Mouse (Mus musculus) left cerebral cortex, postnatal 10 days (tissue): ENCODE measurements around the gene Ier2. TPM values are rescaled to one million over a fixed set of nuclear protein-coding genes. Genes with fewer than 3 reads are reported as not detected.

Source experiments
- DNase-seq, 2 experiments: peaks; one replicate each; pipeline ENCODE4 v3.0.0; 2021 to 2022; ENCODE audit warnings: low spot score in 2 of 2, mixed read lengths in 1 of 2; ENCODE audit errors: extremely low spot score in 1 of 2
- intact Hi-C: fragments of 180-260 bp; cut with DNase I; formaldehyde crosslinking; loops from one replicate; pipeline ENCODE4 v1.15.1; 2025
- total RNA-seq, 2 experiments: library from RNA; stranded (reverse); gene quantifications; 2 replicates each; pipeline ENCODE4 v1.2.3; 2021

Gene Ier2
- total RNA-seq, 2 experiments from 2014 or later: 10.9 to 12.3 TPM

DNA sequence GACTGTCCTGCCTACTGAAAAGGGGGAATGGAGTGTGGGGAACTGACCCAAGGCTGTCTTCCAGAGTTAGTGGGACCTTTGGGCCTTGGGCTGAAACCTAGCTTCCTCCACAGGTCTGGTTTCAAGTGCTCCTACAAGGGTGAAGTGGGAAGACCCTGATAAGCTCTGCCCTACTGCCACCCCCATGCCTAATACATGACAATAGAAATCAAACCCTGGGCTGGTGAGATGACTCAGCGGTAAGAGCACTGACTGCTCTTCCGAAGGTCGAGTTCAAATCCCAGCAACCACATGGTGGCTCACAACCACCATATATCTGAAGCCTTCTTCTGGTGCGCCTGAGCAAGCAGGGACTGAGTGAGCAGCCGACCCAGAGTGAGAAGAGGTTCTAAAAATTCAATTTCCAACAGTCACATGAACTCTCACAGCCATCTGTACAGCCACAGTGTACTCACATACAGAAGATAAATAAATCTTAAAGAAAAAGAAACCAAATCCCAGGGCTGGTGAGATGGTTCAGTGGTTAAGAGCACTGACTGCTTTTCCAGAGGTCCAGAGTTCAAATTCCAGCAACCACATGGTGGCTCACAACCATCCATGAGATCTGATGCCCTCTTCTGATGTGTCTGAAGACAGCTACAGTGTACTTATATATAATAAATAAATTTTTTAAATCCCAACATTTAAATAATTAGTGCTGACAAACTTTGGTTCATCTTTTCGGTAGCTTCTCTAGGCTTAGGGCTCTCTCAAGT, 6.3 kb upstream of the Ier2 start:
- DNase-seq: no peak
- intact Hi-C loops: no loop called here

DNA sequence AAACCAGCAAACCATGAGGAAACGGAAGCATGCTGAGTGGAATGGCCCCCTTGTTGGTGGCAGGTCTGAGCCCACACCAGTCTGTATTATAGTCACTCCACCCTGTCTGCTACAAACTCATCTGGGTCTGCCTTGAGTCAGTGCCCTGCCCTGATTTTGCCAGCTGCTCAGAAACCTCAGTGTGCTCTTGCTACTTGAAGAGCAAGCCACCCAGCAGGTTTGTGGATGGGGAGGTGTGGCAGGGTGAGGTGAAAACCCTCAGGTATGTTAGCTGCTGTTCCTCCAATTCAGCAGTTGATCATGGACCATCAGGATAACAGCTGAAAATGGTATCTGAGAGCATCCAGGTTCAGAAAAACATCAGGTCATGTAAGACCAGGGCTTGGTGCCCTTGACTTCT, 5.4 kb upstream of the Ier2 start:
- no peak for DNase-seq
- intact Hi-C loops: no loop called here

DNA sequence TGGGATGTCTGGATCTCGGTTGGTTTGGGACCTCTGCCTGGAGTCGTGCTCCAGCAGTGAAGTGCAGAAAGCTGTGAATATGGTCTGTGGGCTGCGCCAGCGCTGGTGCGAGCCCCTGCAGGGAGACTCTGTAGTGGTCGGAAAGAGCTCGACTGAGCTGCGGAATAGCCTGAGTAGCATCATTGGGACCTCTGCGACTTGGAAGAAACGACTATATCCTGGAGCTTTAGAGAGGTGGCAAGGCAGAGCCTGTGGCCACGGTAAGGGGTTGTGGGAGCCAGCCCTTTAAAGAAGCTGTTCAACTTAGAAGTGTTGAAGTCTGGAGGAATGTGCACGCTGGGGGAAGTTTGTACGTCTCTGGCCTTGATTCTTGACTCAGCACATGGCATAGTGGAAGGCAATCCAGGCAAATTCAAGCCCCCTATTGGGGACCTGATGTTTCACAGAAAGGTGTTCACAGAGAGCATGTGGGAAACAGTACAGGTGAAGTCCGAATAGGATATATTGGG, 2.8 kb upstream of the Ier2 start:
- intact Hi-C loops: no loop called here
- DNase-seq: no peak

DNA sequence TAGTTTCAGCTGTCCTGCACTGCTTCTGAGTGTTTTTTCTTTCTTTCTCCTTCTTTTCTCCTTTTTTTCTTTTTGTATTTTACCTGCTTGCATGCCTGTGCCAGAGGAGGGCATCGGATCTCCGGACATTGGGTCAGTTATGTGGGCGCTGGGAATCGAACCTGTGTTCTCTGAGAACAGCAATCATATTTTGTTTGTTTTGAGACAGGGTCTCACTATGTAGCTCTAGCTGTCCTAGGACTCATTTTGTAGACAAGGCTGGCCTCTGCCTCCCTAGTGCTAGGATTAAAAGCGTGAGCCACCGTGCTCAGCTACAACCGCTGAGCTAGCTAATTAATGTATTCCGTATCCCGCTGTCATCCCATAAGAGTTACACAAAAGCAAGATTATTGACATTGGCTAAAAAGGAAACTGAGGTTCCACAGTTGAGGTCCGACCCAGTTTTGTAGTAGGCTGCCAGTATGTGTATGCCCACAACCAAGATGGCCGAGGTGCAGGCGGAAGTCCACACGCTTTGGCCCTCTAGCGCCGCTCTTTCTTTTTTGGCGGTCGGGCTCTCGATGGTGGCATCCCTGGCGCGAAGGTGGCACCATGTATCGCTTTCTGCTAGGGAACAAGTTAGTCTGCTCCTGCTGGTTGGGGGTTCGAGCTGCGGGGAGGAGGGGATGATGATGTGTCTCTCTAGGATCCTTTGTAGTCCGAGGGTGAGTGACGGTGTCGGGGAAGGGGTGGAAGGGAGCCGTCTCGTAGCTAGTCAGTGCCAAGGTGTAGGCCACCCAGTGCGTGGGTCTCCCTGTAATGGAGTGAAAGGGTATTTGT, 2.1 kb upstream of the Ier2 start:
- intact Hi-C loops: no loop called here
- DNase-seq: peak; percentile 87 to 89

DNA sequence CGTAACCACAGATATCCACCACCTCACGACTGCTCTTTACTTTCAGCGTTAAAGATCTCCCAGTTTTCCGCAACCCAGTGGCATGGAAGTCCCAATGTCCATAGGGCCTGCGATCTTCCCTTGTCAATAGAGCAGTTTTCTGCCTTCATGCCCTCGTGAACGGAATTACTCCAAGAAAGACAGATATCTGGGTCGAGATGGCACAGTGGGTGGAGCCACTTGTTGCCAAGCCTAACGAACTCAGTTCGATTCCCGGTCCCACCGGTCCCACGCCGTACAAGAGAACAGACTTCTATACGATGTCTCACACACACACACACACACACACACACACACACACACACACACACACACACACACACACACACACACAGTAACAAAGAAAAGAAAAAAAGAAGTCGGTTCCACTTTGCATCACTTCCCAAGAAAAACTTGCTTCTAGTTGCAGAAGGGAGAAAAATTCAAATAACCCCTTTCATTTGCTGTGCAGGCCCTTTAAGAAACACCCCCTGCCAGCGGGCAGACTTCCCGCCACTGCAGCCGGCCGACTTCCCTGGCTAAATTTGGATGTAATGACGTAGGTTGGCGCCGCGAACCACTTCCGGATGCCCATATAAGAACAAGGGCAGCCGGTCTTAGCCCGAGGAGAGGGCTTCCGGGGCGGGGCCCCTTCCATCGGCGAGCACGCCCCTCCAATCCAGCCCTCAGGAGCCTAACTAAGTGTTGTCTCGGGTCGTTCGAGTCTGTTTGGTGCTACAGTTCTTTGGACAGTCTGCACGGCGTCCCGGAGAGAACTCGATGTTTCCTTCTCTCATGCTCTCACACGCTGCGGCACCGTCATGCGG, 1.1 kb upstream of the Ier2 start:
- peak; percentile 96 to 97 for DNase-seq
- intact Hi-C loops: no loop called here

DNA sequence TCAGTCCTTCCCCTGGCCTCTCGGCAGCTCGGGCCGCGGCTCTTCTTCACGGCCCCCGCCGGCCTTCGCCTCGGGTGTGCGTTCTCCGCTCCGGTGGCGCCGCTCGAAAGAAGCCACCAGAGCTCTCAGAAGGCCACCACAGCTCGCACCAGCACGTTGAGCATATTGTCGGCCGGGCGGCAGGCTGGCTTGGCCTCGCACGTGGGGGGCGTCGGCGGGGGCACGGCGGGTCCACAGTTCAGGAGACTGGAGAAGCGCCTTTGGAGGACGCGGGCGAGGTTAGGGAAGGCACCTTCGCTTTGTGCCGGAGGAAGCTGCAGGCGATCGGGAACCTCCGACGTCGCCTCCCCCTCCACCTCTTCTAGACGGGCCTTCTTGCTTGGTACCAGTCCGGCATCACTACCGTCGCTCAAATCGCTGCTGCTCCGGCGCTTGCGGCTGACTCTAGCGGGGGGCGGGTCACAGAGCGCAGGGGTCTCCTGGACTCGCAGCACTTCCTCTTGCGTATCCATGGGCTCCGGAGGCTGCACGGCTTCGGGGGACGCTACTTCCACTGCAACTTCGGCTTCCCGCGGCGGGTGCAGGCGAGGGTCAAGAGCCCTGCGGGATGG, 586 bp downstream of the Ier2 start:
- intact Hi-C loops: no loop called here

DNA sequence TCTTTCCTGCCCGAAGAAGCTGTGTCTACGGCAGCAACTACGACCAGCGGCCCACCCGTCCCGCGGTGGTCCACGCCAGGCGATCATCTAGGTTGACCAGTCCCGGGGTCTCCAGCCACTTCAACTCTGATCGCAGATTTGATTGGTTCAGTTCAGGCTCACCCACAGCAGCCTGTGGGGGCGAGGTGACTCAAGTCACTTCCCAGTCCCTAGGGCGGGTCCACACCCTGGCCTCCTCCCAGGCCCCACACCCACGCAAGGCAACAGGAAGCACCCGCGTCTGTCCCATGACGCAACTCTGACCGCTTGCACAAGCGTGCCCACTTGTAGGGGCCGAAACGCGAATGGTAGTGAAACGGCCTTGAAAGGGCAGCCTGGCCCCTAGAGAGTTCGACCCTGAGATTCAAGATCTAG, 1.2 kb downstream of the Ier2 start:
- peak in 1 of 2 experiments; percentile 93 for DNase-seq
- intact Hi-C loops: no loop called here

More for the DNA sequence above, 586 bp downstream of the Ier2 start:
- DNase-seq: peak in 1 of 2 experiments; percentile 80

DNA sequence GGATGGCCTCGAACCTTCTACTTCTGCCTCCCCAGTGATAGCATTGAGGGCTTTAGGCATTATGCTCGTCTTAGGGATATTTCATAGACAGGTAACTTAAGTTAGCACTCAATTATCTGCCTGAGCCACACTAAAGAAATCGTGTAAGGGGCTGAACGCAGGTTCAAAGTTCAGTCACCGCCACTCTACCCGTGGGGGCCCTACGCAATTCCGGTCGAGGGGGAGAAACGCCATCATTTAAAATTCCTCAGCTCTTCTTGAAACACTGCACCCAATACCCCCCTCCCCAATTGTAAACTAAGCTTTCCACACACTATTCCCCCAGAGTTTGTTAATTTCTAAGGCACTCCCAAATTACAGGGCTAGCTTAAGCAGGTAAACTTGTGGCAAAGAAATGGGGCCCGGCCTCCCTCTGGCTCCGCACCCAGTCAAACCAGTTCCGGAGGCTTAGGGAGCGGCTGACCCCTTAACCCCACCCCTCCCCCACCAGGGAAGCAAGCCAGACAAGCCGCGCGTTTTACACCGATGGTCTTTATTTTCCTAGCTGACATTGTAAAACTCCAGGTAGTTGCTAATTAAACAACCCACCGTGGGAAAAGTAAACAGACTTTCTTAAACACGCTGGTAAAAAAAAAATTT, 1.7 kb downstream of the Ier2 start:
- intact Hi-C loops: no loop called here
- DNase-seq: peak in 1 of 2 experiments; percentile 70

DNA sequence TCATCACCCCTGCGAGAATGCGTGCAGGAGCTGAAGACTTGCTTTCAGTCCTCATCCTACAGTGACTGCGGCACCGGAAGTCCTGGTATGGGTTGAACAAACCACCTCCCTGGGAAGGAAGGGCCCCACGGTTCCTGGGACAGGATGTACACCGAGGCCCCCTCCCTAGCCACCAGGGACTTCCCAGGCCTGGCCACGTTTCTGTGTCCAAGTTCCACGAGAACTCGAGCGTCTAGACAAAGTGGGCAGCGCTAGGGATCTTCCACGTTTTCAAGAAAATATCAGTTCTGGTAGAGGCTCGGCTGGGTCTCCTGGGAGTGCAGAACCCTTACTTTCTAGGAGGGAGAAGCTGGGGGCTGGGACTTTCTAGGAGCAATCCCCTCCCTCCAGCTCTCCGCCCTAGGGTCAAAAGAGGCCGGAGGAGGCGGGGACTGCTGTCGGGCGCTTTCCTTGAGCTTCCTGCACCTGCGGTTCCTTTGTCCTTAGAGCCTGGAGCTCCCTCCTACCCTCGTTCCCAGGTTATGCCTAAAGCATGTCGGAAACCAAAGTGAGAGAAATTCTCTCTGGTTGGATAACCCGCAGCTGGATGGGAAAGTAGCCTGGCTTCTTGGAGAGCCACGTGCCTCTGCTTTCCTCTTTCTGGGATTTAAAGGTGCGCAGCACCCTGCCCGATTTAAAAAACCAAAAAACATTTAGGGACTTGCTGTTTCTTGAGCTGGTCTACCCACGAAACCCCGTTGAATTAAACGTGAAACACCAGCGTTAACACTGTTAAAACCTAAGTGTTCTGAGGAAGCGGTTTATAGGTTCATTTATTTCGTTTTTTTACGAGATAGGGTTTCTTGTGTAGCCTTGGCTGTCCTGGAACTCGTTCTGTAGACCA, 2.5 kb downstream of the Ier2 start:
- peak in 1 of 2 experiments; percentile 88 for DNase-seq
- intact Hi-C loops: no loop called here

DNA sequence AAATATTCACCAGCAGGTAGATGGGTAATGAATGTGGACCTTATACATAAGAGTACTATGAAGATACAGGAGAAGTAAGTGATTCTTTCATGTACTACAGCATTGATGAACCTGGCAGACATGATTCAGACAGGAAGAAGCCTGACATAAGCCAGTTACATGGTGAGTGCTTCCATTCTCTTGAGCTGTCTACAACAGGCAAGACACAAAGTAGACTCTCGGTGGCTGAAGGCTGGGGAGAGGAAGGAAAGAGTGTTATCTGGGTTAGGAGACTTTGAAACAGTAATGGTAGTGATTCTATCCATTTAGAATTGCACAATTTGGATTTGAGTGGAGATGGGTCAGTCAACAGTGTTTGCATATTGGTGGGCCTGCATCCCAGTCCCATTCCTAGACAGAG, 3.7 kb downstream of the Ier2 start:
- no peak for DNase-seq
- intact Hi-C loops: no loop called here

DNA sequence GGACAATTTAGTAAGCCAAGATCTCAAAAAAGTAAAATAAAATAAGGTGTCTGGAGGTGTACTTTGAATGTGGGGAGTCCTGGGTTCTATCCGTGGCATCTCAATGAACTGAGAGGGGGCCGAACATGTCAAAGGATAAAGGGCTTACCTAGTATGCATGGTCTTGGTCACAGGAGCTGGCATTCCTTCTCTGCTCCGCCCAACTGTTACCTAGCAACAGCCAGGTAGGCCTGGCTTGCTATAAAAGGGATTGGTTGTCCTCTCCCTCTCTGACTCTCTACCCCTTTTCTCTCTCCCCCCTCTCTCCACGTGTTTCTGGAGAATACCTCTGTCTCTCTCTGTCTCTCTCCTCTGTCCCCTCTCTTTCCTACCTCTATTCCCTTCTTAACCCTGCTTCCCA, 5.0 kb downstream of the Ier2 start:
- DNase-seq: no peak
- intact Hi-C loops: no loop called here

DNA sequence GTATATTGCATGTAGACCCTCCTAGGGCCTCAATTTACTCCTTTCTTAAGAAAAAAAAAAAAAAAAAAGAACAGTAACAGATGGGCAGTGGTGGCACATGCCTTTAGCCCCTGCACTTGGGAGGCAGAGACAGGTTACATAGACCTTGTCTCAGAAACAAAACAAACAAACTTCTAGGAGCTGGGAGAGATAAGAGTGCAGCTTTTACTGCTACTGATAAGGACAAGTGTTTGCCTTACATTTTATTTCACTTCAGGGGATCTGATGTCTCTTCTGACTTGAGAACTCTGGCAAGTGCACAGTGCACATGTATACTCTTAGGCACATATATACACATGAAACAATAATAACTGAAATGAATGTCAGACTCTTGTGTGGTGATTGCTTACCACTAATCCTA, 5.4 kb downstream of the Ier2 start:
- intact Hi-C loops: no loop called here
- DNase-seq: no peak

DNA sequence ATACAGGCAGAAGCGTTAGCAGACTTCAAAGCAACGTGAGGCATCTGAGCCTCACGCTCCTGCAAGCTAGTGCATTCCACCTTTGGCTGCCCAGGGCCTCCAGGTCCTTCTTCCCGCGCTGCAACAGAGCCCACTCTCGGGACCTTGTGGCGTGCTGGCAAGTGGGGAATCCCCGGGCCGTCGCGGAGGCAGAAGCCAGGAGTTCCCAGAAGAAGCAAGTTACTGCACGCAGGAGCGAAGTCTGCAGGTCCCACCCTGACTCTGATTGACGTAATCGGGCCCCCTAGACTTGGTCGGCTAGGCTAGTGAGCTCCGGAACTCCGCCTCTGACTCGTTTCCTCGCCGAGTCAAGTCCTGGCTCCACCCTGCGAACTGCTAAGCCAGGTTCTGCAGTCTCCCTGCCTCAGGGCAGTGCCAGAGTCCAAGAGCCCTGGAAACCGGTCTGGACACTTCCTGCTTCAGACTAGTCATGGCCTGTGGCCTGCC, 6.0 kb downstream of the Ier2 start:
- intact Hi-C loops: no loop called here
- DNase-seq: peak in 1 of 2 experiments; percentile 90

DNA sequence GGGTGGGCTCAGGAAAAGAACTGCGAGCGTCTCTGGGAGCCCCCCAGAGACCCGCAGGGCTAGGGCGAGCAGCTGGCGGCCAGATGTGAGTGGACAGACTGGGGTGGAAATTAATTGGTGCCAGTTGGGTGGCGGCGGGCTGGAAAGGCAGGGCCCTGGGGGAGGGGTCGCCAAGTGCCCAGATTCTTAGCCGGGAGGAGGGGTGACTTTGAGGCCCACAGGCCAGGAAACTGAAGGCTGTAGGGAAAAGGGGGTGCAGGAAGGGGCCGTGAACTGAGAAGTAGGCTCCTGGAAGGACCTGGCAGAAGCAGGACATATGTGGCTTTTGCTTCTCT, 6.5 kb downstream of the Ier2 start:
- intact Hi-C loops: no loop called here
- peak in 1 of 2 experiments; percentile 46 for DNase-seq

DNA sequence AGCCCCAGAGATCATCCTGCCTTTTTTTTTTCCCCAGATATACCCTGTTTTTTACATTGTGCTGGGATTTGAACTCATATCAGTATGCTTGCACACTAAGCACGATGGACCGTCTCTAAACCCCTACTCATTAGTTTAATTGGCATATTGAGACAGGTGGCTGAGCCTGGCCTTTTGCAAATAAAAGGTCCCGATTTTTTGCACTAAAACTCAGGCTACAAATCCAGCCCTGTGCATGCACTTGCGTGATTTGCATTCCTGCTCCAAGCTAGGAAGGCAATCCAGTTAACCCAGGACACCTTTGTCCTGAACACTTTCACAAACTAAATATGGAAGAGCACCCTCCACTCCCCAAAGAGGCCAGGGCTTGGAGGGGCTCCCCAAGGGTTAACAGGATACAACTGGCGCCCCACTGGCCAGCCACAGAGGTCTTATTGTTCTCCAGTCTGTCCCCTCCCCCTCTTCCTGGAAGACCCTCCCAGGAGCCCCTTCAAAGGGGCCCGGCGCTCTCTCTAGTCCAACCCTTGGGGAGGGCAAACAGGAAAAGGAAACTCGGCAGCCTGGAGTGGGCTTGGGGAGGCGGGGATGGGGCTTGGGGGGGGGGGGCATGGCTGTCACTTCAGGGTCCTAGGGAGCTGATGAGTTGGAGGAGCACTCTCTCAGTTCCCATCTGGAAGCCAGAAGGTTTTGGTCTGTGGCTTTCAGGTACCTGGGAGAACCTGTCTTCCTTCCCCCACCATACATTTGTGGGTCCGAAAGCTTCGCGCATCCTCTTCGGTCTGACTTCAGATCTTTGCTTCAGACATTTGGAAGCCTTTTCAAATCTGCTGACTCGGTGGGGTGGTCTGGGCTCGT, 7.1 kb downstream of the Ier2 start:
- DNase-seq: peak in 1 of 2 experiments; percentile 83
- intact Hi-C loops: no loop called here

DNA sequence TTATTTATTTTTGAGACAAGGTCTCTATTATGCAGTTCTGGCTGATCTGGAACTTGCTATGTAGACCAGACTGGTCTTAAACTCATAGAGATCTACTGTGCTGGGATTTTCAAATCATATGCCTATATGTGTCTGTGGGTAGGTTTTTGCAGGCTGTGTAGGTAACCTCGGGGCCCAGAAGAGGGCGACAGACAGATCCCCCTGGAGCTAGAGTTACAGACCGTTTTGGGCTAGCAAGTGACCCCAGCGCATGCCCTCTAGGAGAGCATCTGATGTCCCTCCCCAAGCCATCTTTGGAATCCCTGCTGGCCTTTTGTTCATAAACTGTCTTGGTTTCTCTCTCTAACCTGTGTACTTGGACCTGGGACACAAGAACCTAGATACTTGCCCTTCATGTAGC, 8.1 kb downstream of the Ier2 start:
- no peak for DNase-seq
- intact Hi-C loops: no loop called here
